Mouse (Mus musculus): ENCODE results near the gene Slc2a1. TPM values are rescaled to one million over a fixed set of nuclear protein-coding genes. Genes with fewer than 3 reads are reported as not detected.

Gene Slc2a1
- polyA plus RNA-seq, 1 experiment from 2014 or later: 111 TPM

MicroRNA genes within 50 kb of the gene (microRNA counts, 519-probe panel; counts per million panel counts)
- microRNA mmu-miR-1957: 460 counts per million, percentile 65 among the panel's probes with 10 or more counts

Small RNA genes lying within 50 kb of the gene (microRNA-seq; reads per million reads assigned to microRNA genes)
- not detected for gene Mir1957a

Other genes with a start within 250 kb of the Slc2a1 start
- not detected in 2 replicates for gene Olfr1331, start 244.1 kb upstream of the Slc2a1 start, polyA plus RNA-seq (2016; fragmentation: Nextera tagmentation; extraction: Ambion mirVana)
- gene Olfr1330, start 220.1 kb upstream of the Slc2a1 start, polyA plus RNA-seq (2016; fragmentation: Nextera tagmentation; extraction: Ambion mirVana): not detected in 2 replicates
- gene Olfr1329, start 191.2 kb upstream of the Slc2a1 start, polyA plus RNA-seq (2016; fragmentation: Nextera tagmentation; extraction: Ambion mirVana): not detected in 2 replicates
- gene Olfr1328, start 170.1 kb upstream of the Slc2a1 start, polyA plus RNA-seq (2016; fragmentation: Nextera tagmentation; extraction: Ambion mirVana): not detected in 2 replicates
- gene Lao1, start 147.1 kb upstream of the Slc2a1 start, polyA plus RNA-seq (2016; fragmentation: Nextera tagmentation; extraction: Ambion mirVana): not detected in 2 replicates
- gene Zfp691, start 65.5 kb downstream of the Slc2a1 start, polyA plus RNA-seq (2016; fragmentation: Nextera tagmentation; extraction: Ambion mirVana): 7.7 and 7.8 TPM in 2 replicates
- 8.4 and 8.9 TPM in 2 replicates for gene Ermap, start 81.3 kb downstream of the Slc2a1 start, polyA plus RNA-seq (2016; fragmentation: Nextera tagmentation; extraction: Ambion mirVana)
- 189 TPM in 2 replicates for gene Svbp, start 86.6 kb downstream of the Slc2a1 start, polyA plus RNA-seq (2016; fragmentation: Nextera tagmentation; extraction: Ambion mirVana)
- gene Tmem269, start 109.5 kb downstream of the Slc2a1 start, polyA plus RNA-seq (2016; fragmentation: Nextera tagmentation; extraction: Ambion mirVana): not detected in 2 replicates
- gene AU022252, start 124.0 kb downstream of the Slc2a1 start, polyA plus RNA-seq (2016; fragmentation: Nextera tagmentation; extraction: Ambion mirVana): 42.2 and 43.8 TPM in 2 replicates
- 35.2 and 39.1 TPM in 2 replicates for gene P3h1, start 124.2 kb downstream of the Slc2a1 start, polyA plus RNA-seq (2016; fragmentation: Nextera tagmentation; extraction: Ambion mirVana)
- 0.12 TPM in 1 of 2 replicates, not detected in the other for gene Cldn19, start 146.7 kb downstream of the Slc2a1 start, polyA plus RNA-seq (2016; fragmentation: Nextera tagmentation; extraction: Ambion mirVana)
- gene Ybx1, start 185.9 kb downstream of the Slc2a1 start, polyA plus RNA-seq (2016; fragmentation: Nextera tagmentation; extraction: Ambion mirVana): 1,059 and 1,113 TPM in 2 replicates
- 120 and 125 TPM in 2 replicates for gene Ppih, start 211.8 kb downstream of the Slc2a1 start, polyA plus RNA-seq (2016; fragmentation: Nextera tagmentation; extraction: Ambion mirVana)

Data from embryonic facial prominence, embryonic 12.5 days (tissue).